Mouse (Mus musculus) C2C12 (cell line): ENCODE data around the gene Plpp4.

ENCODE experiments used
- CEBPB ChIP-seq: IDR thresholded peaks from one replicate; pipeline ENCODE4 v1.6.1; 2011; ENCODE audit warnings: low read depth, mild to moderate bottlenecking, control low read depth, moderate library complexity
- CTCF ChIP-seq: IDR thresholded peaks from one replicate; pipeline ENCODE4 v1.5.1; 2011; ENCODE audit not compliant: control insufficient read depth, insufficient read depth, insufficient read length
- USF1 ChIP-seq: IDR thresholded peaks from one replicate; pipeline ENCODE4 v1.6.1; 2011; ENCODE audit warnings: low read depth, mild to moderate bottlenecking, control low read depth, moderate library complexity

- no peak for TF ChIP-seq CTCF
- no peak for TF ChIP-seq CEBPB
- no peak for TF ChIP-seq USF1
Measured at GRCm38 (mm10) chr7:129235410-129235809, 21.4 kb upstream of the Plpp4 start.
